Mouse (Mus musculus) CD4-positive, CD25-positive, alpha-beta regulatory T cell, adult 2 months (primary cell): Measurements from ENCODE around the gene Ctdspl.

ENCODE experiments used
- DNase-seq: peaks from one replicate; pipeline ENCODE4 v3.0.0-alpha.2; 2012; ENCODE audit warnings: low read depth, low spot score

Gene Ctdspl

GRCm38 (mm10) chr9:118926111-118926650 is at the start of gene Ctdspl:
Gene Ctdspl, plus strand, starts transcription at chr9:118926453.
- DNase-seq, result peak; percentile 63

GRCm38 (mm10) chr9:118876902-118877301 is 49.4 kb upstream of the Ctdspl start:
- DNase-seq, result no peak

GRCm38 (mm10) chr9:118877365-118878008 is 48.8 kb upstream of the Ctdspl start:
- no peak for DNase-seq

- DNase-seq, result no peak
Observed at GRCm38 (mm10) chr9:118878596-118878995, 47.7 kb upstream of the Ctdspl start.

- peak; percentile 70 for DNase-seq
Observed at GRCm38 (mm10) chr9:118881281-118881945, 44.8 kb upstream of the Ctdspl start.

GRCm38 (mm10) chr9:118881946-118882284 is 44.3 kb upstream of the Ctdspl start:
- no peak for DNase-seq

- no peak for DNase-seq
Observed at GRCm38 (mm10) chr9:118883150-118883549, 43.1 kb upstream of the Ctdspl start.

GRCm38 (mm10) chr9:118885785-118886184 is 40.5 kb upstream of the Ctdspl start:
- no peak for DNase-seq

- no peak for DNase-seq
Observed at GRCm38 (mm10) chr9:118887201-118887600, 39.1 kb upstream of the Ctdspl start.

GRCm38 (mm10) chr9:118887734-118888133 is 38.5 kb upstream of the Ctdspl start:
- no peak for DNase-seq

- DNase-seq, result peak; percentile 65
Observed at GRCm38 (mm10) chr9:118890149-118890548, 36.1 kb upstream of the Ctdspl start.

- DNase-seq, result no peak
Observed at GRCm38 (mm10) chr9:118890645-118891044, 35.6 kb upstream of the Ctdspl start.

- no peak for DNase-seq
Observed at GRCm38 (mm10) chr9:118891068-118891467, 35.2 kb upstream of the Ctdspl start.

- DNase-seq, result no peak
Observed at GRCm38 (mm10) chr9:118891593-118891992, 34.7 kb upstream of the Ctdspl start.

- DNase-seq, result no peak
Observed at GRCm38 (mm10) chr9:118895101-118895500, 31.2 kb upstream of the Ctdspl start.

GRCm38 (mm10) chr9:118900677-118901076 is 25.6 kb upstream of the Ctdspl start:
- no peak for DNase-seq

- DNase-seq, result no peak
Observed at GRCm38 (mm10) chr9:118901917-118902316, 24.3 kb upstream of the Ctdspl start.

GRCm38 (mm10) chr9:118907934-118908620 is 18.2 kb upstream of the Ctdspl start:
- peak; percentile 83 for DNase-seq

- DNase-seq, result no peak
Observed at GRCm38 (mm10) chr9:118913048-118913447, 13.2 kb upstream of the Ctdspl start.

GRCm38 (mm10) chr9:118913613-118914012 is 12.6 kb upstream of the Ctdspl start:
- DNase-seq, result no peak

GRCm38 (mm10) chr9:118914589-118914988 is 11.7 kb upstream of the Ctdspl start:
- no peak for DNase-seq

- DNase-seq, result peak; percentile 65
Observed at GRCm38 (mm10) chr9:118915290-118915689, 11.0 kb upstream of the Ctdspl start.
